Mouse (Mus musculus): ENCODE results near the gene Palm.
"Not testable (repeated sequence)": the region's sequence is repeated elsewhere in the genome, so short reads cannot be mapped to it uniquely, and the experiment has no call there.

Gene Palm

DNA sequence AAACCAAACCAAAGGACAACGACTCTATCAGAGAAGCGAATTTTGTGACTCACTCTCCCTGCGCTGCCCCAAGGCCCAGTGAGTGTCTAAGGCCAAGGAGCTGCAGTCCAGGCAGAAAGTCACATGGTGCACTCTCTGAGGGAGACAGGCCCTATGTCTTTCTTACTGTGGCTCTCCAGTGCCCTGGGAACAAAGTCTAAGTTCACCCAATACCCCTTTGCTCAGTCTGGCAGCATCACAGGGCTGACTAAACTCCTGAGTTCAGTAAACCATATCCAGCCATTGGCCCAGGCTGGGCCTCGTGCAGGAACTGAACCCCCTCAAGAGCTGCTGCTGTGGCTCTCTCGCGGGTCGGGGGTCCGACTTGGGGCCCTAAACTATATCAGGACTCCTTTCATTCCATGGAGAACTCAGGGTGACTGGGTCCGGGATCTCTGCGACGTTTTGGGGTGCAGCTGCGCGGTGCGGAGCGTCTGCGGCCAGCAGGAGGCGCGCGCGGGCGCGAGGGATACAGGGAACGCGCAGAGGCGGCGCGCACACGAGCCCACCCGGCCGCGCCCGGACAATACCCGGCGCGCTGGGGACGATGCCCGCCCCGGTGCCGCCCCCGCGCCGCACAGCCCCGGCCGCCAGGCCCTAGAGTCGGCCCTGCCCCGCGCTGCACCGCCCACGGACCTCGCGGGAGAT is at the start of gene Palm:
Gene Palm, plus strand, starts transcription at position 522 of the 687 bp plus-strand sequence.
- DNase-seq: peak; percentile 92 to 93

DNA sequence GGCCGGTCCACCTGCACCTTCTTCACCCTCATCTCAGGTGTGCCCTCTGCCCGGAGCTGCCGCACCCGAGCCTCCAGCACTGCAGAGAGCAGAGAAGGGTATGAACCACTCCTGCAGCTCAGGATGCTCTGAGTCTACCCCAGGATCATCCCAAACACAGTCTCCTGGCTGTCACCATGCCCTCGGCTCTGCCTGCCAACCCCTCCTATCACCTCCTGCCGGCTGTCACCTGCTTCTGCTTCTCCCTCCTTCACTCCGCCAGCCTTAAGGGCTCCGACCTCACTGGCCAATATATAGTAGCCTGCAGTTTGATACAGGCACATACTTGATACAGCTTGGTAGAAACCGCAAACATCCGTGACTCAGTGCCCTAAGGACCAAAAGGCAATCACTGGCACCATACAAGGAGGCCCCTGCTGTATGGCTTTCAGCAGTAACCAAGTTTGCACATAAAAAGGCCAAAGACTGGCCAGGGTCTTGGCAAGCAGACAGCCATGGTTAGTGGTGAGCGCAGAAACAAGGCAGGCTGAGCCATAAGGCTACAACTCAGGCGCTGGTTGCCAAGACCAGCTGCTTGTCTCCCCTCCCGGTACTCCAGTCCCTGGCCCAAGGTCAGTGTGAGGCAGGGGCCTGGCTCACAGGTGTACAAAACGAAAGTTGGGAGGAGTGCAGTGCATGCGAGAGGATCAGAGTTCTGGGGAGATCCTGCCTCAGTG is 49.6 kb upstream of the Palm start:
- DNase-seq: peak; percentile 75 to 77

DNA sequence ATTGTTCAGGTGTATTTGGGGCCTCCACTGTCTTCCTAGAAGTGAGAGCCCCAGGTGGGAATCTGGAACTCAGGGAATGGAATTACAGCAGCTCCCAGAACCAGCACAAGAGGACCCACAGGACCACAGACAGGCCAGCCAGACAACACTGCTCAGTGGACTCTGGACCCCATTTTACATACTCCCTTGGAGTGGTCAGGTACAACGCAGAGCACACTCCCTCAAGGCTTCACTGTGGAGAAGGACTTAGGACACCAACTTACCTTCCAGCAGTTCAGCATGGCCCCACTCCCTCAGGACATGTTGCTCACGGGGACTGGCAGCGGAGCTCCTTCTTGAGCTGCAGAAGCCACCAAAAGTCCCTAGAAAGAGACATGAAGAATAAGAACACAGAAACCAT is 48.0 kb upstream of the Palm start:
- DNase-seq: no peak

DNA sequence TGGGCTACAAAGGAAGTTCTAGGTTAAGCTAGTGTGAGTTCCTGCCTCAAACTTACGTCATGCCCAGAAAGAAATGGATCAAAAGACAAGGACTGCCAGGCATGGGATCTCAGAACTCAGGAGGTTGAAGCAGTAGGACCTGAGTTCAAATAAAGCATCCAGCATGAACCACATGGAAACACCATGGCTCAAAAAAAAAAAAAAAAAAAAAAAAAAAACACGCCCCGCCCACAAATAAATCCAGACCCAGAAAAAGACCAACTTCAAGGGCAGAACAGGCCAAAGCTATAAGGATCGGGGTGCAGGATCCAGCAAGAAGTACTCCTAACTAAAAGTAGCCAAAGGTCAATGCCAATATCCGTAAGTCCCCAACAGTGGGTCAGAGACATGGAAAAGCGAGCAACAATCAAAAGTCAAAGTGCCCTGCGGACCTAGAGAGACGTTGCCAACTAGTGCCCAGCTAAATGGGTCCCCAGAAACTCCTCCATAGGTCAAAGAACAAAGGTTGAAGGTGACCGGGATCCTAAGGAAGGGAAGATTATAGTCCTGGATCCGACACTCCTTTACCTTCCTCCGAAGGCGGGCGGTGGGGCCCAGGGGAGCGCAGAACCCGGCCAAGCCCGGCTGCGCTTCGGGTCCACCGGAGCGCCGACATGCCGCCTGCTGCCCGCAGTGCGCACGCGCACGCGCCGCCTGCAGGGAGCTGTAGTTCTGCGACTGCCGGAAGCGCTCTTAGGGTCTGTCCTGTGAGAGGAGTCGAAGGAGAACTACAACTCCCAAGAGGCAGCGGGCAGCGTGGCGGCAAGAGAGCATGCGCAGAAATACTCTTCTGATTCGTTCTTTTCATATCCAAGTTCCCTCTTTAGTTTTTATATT is 47.2 kb upstream of the Palm start, which contains the start of gene Polrmt:
Gene Polrmt, minus strand, starts transcription at position 684 of the 876 bp plus-strand sequence.
- peak; percentile 97 for DNase-seq

DNA sequence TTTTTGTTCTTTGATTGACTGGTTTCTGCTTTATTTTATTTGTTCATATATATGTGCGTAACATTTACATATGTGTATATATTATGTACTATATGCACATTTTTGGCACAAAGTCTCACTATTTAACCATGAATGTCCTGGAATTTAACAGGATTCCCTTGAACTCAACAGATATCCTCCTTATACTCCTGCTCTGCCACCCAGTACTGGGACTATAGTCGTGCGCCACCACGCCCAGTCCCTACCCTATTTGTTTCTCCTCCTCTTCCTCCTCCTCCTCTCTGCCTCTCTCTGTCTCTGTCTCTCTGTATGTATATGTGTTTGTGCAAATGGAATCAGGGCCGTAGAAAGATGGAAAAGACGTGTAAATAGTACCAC is 46.6 kb upstream of the Palm start:
- DNase-seq: no peak

DNA sequence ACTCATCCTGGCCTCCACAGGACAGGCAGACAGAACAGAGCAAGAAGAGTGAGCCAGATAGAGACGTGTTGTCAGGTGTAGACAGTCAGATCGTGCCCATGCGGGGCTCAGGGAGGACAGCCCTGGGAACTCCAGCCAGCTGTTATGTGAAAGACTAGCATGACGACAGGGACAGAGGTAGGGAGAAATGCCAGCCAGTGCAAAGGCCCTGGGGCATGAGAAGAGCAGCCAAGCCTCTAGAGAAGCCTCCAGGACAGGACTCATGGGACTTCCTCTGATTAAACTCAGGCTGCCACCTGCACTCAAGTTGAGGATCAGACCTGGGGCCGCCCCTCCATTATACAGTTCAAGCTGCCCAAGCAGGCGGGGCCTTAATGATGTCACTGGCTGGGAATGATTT is 44.9 kb upstream of the Palm start:
- peak in 1 of 2 experiments; percentile 9 for DNase-seq

DNA sequence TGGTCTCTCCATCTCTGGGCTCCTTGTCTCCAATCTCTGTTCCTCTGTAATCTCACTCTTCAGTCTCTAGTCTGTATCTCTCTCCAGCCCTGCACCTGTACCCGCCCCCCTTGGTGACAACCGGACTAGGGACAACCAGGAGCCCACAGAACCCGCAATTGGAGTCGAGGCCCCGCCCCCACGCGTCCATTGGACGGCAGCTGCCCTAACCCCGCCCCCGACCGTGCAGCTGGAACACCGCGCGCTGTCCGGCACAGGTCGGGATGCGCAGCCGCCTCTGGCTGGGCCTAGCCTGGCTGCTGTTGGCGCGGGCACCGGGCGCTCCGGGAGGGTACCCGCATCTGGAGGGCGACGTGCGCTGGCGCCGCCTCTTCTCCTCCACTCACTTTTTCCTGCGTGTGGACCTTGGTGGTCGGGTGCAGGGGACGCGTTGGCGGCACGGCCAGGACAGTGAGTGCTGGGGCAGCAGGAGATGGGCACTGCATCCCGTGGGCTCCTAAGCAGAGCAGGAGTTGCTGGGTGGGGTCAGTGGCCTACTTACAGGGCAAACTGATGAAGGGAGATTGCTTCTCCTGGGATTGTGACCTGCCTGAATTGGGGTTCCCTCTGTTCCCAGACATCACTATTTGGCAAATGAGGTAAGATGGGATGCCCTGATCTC is 38.4 kb upstream of the Palm start, which contains the start of gene Fgf22:
Gene Fgf22, plus strand, starts transcription at position 221 of the 661 bp plus-strand sequence.
- peak; percentile 60 to 73 for DNase-seq

DNA sequence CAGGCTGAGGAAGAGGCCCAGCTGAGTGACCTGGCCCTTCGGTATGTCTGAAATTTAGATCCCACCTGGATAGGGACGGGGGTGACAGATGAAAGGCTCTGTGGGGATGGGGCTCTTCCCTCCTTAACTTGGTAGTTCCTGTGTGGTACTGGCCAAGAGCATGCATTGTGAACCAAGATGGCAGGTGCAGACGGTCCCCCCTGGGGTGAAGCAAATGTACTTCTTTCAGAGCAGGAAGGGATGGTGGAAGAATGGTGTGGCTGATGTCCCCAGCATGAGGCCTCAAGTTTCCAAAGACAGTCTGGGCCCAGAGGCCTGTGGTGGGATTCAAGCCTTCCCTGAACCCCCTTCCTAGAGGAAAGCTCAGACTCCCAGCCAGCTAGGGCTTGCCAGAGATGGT is 37.5 kb upstream of the Palm start:
- no peak for DNase-seq

DNA sequence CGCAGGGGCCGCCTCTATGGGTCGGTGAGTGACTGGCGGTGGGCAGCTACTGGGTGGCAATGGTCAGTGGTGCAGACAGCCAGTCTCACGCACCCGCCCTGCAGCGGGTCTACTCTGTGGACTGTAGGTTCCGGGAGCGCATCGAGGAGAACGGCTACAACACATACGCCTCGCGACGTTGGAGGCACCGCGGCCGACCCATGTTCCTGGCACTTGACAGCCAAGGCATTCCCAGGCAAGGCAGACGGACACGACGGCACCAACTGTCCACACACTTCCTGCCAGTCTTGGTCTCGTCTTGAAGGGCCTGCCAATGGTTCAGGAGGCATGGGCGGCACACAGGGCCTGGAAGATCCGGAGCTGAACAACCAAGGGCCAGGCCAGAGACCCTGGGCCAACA is 36.7 kb upstream of the Palm start:
- no peak for DNase-seq

DNA sequence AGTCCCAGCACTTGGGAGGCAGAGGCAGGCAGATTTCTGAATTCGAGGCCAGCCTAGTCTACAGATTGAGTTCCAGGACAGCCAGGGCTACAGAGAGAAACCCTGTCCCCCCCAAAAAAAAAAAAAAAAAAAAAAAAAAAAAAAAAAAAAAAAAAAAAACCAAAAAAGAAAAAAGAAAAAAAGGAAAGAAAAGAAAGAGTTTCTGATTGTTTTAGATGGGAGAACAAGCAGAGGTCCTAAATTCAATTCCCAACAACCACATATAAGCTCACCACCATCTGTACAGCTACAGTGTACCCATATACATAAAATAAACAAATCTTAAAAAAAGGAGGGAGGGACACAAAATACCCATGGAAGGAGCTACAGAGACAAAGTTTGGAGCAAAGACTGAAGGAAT is 33.7 kb upstream of the Palm start:
- not testable (repeated sequence) for DNase-seq

DNA sequence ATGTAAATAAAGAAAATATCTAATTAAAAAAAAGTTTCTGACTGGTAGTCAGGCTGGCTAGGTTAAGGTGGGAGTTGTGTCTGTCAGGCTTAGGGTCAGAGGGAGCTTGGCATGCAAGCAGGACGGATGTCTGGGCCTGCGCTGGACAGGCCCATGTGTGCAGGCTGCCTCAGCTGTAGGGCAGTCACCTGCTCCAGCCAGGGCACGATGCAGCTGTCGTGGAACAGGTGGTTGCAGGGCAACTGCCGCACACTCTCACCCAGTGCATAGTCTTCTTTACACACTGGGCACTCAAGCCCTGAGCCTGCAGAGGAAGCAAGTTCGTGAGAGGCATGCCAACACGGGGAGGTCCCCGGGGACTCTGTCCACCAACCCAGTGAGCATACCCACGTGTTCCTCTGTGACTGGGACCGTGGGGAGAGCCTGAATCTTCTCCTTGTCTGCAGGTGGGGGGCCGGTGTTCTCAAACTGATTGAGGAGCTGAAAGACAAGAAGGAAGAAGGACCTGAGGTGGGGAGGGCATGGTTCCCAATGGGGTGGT is 32.7 kb upstream of the Palm start:
- DNase-seq: no peak

DNA sequence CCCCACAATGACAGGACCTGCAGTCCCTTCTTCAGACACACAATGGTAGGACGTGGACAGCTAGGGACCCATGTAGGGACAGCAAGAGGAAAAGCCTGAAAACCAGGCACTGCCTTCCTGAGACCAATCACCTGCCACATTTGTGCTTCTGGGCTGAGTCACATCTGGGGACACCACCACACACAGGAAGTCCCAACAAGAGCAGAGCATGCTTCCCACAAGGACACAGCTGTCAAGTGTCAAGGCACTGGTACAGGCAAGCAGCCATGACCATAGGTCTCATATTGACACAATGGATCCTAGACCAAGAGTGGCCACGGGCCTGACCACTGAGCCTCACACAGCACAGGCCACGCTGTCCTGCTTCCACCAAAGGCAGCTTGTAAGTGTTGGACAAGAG is 30.5 kb upstream of the Palm start:
- no peak for DNase-seq

DNA sequence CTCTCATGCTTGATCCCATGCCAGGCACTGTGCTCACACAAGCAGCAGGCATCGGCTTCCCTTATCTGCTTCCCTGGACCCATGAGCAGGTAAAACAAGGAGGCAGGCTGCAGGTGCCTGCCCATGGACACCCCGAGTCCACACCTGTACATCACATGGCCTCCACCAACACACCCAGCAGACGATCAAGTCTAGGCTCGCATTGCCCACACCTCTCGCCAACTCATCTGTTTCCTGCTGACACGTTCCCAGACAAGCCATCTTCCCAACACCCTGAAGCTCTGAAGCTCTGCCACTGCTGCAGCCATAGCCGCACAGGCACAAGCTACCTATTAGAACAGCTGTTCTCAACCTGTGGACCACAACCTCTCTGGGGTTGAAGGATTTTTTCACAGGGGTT is 29.1 kb upstream of the Palm start:
- DNase-seq: no peak

DNA sequence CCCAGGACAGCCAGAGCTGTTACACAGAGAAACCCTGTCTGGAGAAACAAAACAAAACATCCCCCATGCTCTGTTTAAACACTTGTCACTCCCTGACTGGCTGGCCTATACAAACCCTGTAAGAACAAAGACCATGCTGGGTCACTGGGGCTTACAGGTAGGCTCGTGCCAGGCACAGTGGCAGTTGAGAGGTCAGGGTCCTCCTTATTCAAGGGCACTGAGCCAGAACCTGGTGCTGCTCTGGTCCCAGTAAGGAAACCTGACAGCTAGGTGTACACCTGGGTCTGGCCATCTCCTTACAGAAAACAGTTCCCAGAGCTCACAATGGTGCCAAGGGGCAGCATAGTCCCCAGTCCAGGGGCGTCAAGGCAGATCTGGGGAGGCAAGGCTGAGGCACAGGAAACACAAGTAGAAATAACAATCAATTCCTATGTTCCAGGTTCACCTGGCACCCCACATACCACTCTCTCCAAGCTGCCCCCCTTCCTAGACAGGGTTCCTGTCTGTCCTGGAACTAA is 28.1 kb upstream of the Palm start:
- DNase-seq: no peak

DNA sequence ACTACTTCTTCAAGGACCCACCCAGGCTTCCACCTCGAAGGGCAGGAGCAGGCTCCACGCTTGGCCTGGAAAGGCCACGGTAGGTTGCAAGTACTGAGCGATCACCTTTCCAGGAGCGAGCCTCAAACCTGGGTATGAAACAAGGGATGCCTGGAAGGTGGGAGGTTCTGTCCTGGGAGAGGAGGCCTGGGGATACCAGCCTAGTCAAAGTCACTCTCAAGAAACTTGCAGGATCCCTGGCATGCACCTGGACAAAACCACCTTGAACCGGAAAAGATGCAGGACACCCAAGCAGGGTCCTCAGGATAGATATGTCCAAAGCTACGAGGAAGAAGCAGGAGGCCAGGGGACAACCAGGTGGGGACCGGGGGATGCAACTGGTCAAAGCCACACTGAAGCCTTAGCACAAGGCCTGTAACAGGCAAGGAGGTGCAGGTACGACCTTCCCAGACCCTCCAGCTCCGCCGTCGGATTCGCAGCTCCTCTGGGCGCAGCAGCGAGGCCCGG is 27.3 kb upstream of the Palm start:
- no peak for DNase-seq

DNA sequence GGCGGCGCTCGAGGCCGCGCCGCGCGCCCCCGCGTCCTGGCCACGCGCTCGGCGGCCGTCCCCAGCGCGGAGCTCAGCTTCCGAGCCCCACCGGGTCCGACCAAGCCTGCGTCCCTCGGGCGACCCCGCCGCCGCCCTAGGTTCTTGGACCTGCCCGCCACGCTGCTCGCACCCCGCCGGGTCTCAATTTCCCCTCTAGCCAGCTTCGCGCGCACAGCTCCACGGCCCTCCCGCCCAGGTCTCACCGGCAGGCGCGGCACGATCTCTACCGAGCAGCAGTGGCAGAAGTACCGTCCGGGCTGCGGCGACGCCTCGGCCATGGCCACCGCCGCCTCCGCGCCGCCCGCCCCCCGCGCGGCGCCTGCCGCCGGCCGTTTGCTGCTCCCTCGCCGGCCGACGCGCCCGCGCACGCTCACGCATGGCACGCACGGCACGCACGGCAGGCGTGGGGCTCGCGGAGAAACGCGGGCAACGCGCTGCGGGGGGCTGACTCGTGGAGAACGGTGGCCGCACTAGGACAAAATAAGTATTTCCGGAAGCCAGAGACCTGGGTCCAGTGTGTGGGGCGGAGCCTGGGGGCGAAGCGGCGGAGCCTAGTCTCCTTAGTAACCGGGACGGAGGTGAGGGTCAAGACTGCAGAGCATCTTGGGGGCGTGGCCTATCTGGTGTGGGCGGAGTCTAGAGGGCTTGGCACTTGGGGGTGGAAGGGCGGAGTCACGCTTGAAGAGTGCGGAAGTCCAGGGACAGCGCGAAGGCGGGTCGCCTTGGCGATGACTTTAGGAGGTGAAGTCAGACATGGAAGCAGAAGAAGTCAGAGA is 26.7 kb upstream of the Palm start, which contains the start of gene Rnf126:
Gene Rnf126, minus strand, starts transcription at position 445 of the 818 bp plus-strand sequence.
- peak; percentile 100 for DNase-seq

DNA sequence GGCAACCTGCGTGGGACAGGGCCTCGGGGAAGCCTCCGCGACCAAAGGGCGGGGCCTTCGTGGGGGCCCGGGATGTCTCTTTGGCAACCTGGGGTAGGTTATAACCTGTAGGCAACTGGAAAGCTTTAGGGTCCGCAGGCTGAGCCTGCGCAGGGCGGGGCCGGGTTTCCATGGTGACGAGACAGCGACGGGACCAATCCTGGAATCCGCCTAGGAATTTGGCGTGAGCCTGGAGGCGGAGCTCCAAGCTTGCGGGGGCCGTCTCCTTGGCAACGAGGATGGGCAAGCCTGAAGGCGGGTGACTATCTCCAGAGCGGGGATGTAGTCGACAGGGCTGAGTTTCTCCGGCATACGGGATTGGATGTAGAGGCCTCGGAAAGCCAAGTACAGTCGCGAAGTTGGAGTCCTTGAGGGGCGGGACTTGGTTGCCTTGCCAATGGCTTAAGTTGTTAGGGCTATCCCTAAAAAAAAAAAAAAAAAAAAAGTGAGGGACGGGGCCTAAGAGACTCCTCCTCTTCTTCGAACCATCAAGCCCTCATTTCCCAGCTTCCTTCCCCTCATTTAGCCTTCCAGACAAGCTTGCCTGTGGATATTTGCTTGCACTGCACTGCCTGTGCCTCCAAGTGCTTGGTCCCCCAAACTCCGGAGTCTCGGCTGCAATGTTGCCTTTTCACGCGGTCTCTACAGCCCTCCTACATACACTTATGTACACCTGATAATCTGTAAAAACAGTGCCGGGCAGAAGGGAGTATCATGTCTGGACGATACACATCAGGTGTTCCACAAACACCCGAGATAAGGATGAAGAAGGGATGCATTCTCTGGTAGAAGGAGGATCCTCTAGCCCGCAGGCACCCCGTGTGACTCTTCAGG is 25.8 kb upstream of the Palm start:
- DNase-seq: peak; percentile 97 to 98

DNA sequence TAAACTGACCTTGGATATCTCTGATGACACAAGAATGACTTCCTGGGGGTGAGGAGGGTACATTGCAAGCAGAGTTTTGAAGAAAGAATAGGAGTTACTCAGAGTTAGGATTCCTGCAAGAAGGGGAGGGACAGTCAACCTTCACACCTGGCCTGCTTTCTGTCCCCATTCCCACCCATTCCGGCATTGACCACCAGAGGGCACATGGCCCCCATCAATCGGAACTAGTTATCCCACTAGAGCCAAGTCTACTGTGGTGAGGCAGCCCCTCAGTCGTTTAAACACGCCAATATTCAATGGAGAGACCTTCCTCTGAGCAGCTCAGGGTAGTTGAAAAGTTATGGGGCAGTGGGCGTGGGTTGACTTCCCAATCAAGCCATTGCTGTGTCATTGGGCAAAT is 25.0 kb upstream of the Palm start:
- peak; percentile 91 to 92 for DNase-seq

DNA sequence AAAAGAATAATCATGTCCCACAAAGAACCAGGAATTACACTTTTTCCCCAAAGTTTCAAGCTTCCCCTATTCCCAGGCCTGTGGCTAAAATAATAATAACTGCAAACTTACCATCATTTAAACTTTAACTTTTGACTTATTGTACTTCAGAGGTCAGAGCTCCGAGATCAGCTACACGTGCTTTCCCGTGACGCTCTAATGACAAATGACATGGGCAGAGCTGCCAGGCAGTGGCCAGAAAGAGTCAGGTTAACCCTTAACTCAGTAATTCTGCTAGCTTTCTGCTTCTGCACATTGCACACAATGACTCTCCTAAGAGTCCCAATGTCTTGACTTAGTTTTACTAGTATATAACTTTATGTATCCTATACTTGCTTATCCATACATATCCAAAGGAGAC is 24.0 kb upstream of the Palm start:
- DNase-seq: no peak

DNA sequence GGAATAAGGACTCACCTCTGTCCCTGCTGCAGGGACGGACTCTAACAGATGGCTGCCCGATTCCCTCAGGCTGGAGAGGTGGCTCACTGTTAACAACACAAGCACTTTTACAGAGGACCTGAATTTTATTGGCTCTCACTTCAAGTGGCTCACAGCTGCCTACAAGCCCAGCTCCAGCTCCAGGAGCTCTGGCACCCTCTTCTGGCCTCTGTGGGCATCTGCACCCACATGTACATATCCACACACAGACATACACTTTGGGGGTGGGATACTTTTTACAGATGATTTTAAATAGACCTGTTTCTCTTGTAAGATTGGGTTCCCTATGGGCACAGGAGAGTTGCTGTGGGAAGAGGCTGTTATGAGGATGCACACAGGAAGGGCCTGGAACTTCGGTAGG is 21.1 kb upstream of the Palm start:
- DNase-seq: no peak
